Mouse (Mus musculus) midbrain, embryonic 16.5 days (tissue): ENCODE measurements around the gene Hmgb1. TPM values are rescaled to one million over a fixed set of nuclear protein-coding genes. Genes with fewer than 3 reads are reported as not detected.
A peak's percentile ranks its signal among the peaks of the same experiment; 100 is the strongest.

Experiments used
- ATAC-seq: fragments of 200-750 bp; cut with Nextera tagmentation; 2 replicates; pipeline ENCODE4 v1.8.0; 2017; ENCODE audit warnings: moderate TSS enrichment
- H3K27ac ChIP-seq: fragments of 300-500 bp; sonication (generic); 2 replicates; pipeline ENCODE4 v1.5.1; 2014; ENCODE audit warnings: mild to moderate bottlenecking, low read length, mixed read lengths
- H3K27me3 ChIP-seq: fragments of 300-500 bp; sonication (generic); 2 replicates; pipeline ENCODE4 v1.6.1; 2014; ENCODE audit warnings: low read depth, low read length, mixed read lengths; ENCODE audit not compliant: control insufficient read depth, insufficient read depth
- H3K36me3 ChIP-seq: fragments of 300-500 bp; sonication (generic); 2 replicates; pipeline ENCODE4 v1.6.1; 2014; ENCODE audit warnings: mild to moderate bottlenecking, low read length, moderate library complexity, mixed read lengths; ENCODE audit not compliant: control insufficient read depth, insufficient read depth
- H3K4me1 ChIP-seq: fragments of 300-500 bp; sonication (generic); 2 replicates; pipeline ENCODE4 v1.6.1; 2014; ENCODE audit warnings: mild to moderate bottlenecking, low read length, mixed read lengths; ENCODE audit not compliant: control insufficient read depth, insufficient read depth
- H3K4me2 ChIP-seq: fragments of 300-500 bp; sonication (generic); 2 replicates; pipeline ENCODE4 v1.6.1; 2014; ENCODE audit warnings: mild to moderate bottlenecking, low read length, mixed read lengths
- H3K4me3 ChIP-seq: fragments of 300-500 bp; sonication (generic); 2 replicates; pipeline ENCODE4 v1.5.1; 2014; ENCODE audit warnings: low read depth, mild to moderate bottlenecking, low read length, moderate library complexity, mixed read lengths
- H3K9ac ChIP-seq: fragments of 300-500 bp; sonication (generic); 2 replicates; pipeline ENCODE4 v1.6.1; 2014; ENCODE audit warnings: low read depth, low read length, mixed read lengths
- H3K9me3 ChIP-seq: fragments of 300-500 bp; sonication (generic); replicated peaks from 2 replicates; pipeline ENCODE4 v1.6.1; 2014; ENCODE audit warnings: mild to moderate bottlenecking, low read length, mixed read lengths; ENCODE audit not compliant: control insufficient read depth, poor library complexity, severe bottlenecking
- WGBS: fragments of 180-500 bp; shearing (Covaris S2); extraction: QIAGEN DNeasy Blood & Tissue Kit; methylation state at CpG from one replicate; pipeline ENCODE4 v1.1.7; 2014; 5-methylcytosine and 5-hydroxymethylcytosine counted together
- polyA plus RNA-seq: library from polyadenylated mRNA; unstranded; fragments of >200 nt; fragmentation: Nextera tagmentation; extraction: Ambion mirVana; gene quantifications from 2 replicates; pipeline ENCODE4 v1.2.1, GENCODE M21; 2015

Gene Hmgb1
- polyA plus RNA-seq, 1 experiment from 2014 or later: 696 TPM

DNA sequence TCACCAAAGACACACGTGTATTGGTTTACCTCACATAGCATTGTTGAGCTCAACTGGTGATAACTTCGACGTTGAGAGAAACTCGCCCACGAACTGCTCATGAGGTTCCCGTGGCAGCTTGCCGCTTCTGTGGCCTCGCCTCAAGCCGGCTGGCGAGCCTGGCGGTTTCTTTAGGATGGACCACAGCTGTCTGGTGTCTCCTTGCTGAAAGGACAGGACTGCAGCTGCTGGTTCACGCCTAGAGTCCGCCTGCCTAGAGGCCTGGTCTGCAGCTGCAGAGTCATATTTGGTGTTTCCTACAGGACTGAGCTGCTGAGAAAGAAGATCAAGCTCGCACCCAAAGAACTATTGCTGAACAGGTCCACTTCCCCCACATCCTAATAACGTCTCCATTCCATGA is 55.8 kb downstream of the Hmgb1 start:
- WGBS: 91% methylated on average over 15 of the region's 15 CpGs
- no peak overlapping the region for H3K9ac ChIP-seq

DNA sequence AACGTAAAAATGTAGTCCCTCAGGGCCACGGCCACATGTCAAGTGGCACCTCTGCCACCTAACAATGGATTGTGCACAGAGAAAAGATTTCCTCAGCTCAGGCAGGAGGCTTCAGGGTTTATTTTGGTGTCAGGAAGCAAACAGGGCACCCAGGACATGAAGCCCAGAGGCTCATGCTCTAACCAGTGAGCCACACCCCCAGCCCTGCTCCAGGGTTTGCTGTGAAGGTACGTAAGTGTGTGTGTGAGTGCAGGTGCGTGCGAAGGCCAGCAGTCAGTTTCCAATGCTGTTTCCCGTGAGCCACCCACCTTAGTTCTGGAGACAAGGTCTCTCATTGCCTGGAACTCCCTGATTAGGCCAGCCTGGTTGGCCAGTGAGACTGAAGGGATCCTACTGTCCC is 60.5 kb downstream of the Hmgb1 start:
- Histone ChIP-seq H3K9ac (no peak overlapping the region), H3K4me3 (no peak overlapping the region), H3K9me3 (no peaks in the 10 kb centered on the region; the same call in 1 of the 2 replicates), H3K27me3 (no peaks in the 10 kb centered on the region), H3K36me3 (no peaks in the 10 kb centered on the region), H3K27ac (no peak overlapping the region), H3K4me2 (no peak overlapping the region), H3K4me1 (no peaks in the 10 kb centered on the region)
- no peak for ATAC-seq
- WGBS: 94% methylated on average over 6 of the region's 6 CpGs

More for the DNA sequence above, 55.8 kb downstream of the Hmgb1 start:
- Histone ChIP-seq H3K4me2 (no peak overlapping the region), H3K27me3 (no peaks in the 10 kb centered on the region), H3K4me1 (no peaks in the 10 kb centered on the region), H3K27ac (no peak overlapping the region), H3K9me3 (no peaks in the 10 kb centered on the region), H3K4me3 (no peak overlapping the region), H3K36me3 (no peaks in the 10 kb centered on the region)
- ATAC-seq: no peak

DNA sequence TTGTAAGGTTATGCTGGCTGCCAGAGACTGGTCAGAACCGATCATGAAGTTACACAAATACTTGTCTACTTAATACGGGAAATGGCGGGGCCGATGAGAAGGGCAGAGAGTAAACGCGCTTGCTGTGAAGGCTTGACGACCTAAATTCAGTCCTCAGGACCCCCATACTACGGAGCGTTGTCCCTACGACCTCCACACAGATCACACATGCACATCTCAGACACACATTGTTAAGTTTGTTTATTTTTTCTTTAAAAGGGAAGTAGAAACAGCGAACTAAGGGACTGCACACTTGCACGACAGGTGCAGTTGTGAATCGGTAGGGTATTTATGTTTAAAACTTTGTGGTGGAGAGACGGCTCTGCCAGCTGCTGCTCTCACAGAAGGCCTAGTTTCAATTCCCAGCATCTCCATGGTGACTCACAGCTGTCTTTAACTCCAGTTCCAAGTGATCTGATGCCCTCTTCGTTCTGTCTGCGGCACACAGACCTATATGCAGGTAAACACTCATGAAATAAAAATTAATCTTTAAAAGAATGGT is 64.9 kb downstream of the Hmgb1 start:
- ATAC-seq: no peak
- no peak overlapping the region for H3K27ac ChIP-seq
- no peak overlapping the region for H3K9ac ChIP-seq
- no peaks in the 10 kb centered on the region; the same call in 1 of the 2 replicates for H3K9me3 ChIP-seq
- H3K27me3 ChIP-seq: no peaks in the 10 kb centered on the region
- no peak overlapping the region for H3K4me3 ChIP-seq
- H3K36me3 ChIP-seq: no peaks in the 10 kb centered on the region
- WGBS: 90% methylated on average over 16 of the region's 16 CpGs
- H3K4me1 ChIP-seq: peaks cover 4% of the 10 kb centered on the region
- H3K4me2 ChIP-seq: no peak overlapping the region

DNA sequence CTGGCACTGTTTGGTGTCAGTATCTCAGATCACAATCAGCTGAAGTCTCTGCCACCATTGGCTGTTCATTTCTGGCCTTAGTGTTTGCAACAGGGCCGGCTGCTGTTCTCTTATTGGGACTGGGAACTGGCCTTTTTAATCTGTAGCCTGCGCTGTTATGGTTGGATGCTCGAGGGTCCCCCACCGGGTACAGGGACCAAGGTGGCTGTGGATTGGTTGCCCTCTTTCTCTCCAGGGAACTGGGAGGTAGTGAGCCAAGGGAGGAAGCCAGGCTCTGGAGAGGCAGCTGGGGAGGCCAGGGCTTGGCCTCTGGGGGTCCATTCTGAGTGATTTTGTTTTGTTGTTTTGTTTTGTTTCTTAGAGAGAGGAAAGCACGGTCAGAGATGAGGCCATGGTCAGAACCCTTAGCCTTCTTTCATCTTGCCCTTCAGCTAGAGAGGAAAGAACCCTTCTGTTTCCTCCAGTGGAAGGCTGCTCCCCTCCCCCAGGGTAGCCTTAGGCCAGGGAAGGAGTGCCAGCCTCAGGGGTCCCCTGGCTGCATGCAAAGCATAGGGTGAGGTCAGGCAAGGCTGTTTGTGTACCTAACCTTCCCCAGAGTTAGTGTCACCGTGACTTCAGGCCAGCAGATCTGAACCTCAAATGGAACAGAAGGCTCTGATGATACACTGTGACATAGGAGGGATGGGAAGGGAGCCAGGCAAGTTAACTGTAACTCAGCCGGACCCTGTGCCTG is 66.3 kb downstream of the Hmgb1 start:
- 24% methylated on average over 7 of the region's 7 CpGs for WGBS
- no peaks in the 10 kb centered on the region for H3K27me3 ChIP-seq
- H3K9me3 ChIP-seq: no peaks in the 10 kb centered on the region; the same call in 1 of the 2 replicates
- no peak overlapping the region for H3K4me2 ChIP-seq
- H3K27ac ChIP-seq: no peak overlapping the region
- no peaks in the 10 kb centered on the region for H3K36me3 ChIP-seq
- peaks cover 7% of the 10 kb centered on the region for H3K4me1 ChIP-seq
- no peak for ATAC-seq
- no peak overlapping the region for H3K4me3 ChIP-seq
- no peak overlapping the region for H3K9ac ChIP-seq

DNA sequence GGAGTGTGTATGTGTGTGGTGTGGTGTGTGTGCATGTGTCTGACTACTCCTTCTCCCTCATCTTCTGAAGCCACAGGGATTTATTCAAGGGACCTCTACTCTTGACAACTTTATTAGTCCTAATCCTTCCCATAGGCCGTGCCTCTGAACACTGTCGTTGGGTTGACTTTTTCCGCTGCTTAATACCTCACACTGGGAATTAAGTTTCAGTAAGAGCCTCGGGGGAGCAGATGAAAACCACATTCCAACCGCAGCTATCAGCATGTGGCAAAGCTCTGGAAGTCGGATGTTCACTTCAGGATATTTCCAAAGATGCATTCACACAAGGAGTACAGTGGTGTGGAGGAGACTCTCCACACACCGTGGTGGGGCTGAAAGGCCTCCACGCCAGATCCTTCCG is 69.7 kb downstream of the Hmgb1 start:
- Histone ChIP-seq H3K9me3 (no peaks in the 10 kb centered on the region; the same call in 1 of the 2 replicates), H3K36me3 (no peaks in the 10 kb centered on the region), H3K4me3 (no peak overlapping the region), H3K9ac (no peak overlapping the region), H3K27ac (no peak overlapping the region; the same call in 1 of the 2 replicates), H3K4me1 (peaks cover 7% of the 10 kb centered on the region), H3K4me2 (no peak overlapping the region), H3K27me3 (no peaks in the 10 kb centered on the region)
- 45% methylated on average over 9 of the region's 9 CpGs for WGBS
- no peak for ATAC-seq

DNA sequence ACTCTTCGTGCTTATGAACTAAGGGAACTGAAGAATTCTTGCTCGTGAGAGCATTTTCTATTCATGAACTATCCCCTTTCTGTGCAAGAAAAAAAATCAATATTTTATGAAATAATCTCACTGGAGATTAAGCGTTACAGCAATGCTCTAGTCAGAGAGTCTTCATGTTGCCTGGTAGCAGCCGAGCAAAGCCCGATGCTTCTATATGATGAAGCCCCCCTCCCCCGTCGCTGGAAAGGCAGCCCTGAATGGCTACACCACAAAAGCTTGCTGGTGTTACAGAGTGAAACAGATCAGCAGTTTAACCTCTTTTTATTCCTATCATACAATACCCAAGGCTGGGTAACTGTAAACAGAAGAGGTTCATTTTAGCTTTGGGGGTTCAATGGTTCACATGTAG is 70.3 kb downstream of the Hmgb1 start:
- Histone ChIP-seq H3K4me2 (no peak overlapping the region), H3K4me3 (no peak overlapping the region), H3K36me3 (no peaks in the 10 kb centered on the region), H3K27me3 (no peaks in the 10 kb centered on the region), H3K9ac (no peak overlapping the region), H3K9me3 (no peaks in the 10 kb centered on the region; the same call in 1 of the 2 replicates), H3K4me1 (peaks cover 7% of the 10 kb centered on the region), H3K27ac (no peak overlapping the region)
- 41% methylated on average over 7 of the region's 7 CpGs for WGBS
- ATAC-seq: no peak; the same call in 1 of the 2 replicates

DNA sequence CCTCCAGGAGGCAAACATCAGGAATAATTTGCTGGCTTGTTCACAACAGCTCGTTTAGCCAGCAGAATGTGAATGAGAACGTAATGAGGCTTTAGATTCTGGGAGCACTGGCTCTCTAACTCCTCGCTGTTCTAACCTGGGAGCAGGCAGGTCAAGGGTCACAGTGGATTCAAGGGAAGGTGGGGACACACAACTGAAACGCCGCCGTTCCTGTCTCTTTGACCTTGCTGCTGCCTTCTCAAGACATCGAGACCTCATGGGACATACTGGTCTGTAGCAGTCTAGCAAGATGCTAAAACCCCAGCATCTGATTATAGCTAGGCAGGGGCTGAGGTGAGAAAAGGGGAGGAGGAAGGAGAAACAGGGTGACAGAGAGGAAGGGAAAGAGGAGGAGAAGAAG is 70.8 kb downstream of the Hmgb1 start:
- Histone ChIP-seq H3K36me3 (no peaks in the 10 kb centered on the region), H3K4me3 (no peak overlapping the region), H3K9me3 (no peaks in the 10 kb centered on the region), H3K27ac (no peak overlapping the region), H3K9ac (no peak overlapping the region), H3K27me3 (no peaks in the 10 kb centered on the region), H3K4me1 (peaks cover 7% of the 10 kb centered on the region), H3K4me2 (no peak overlapping the region)
- 73% methylated on average over 7 of the region's 7 CpGs for WGBS
- no peak for ATAC-seq

DNA sequence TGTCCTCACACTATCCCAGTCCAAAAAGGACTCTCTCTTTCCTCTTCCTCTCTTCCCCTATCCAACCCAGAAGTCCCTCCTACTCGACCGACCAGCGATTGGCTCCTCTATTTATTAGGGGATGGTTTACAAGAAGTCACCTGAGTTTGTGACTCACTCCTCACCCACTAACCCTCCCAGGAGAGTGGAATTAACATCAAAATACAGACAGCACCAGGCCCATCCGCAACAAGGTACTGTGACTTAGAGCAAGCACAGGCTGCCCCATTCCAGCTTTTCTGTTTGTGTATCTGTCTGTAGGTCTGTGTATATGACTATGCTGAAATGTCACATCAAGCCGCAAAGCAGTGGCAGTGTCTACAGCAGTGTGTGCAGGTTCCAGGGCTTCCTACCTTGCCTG is 71.7 kb downstream of the Hmgb1 start:
- no peak overlapping the region for H3K4me2 ChIP-seq
- H3K4me1 ChIP-seq: peaks cover 7% of the 10 kb centered on the region
- H3K9me3 ChIP-seq: no peaks in the 10 kb centered on the region
- no peak overlapping the region for H3K9ac ChIP-seq
- 89% methylated on average over 5 of the region's 5 CpGs for WGBS
- ATAC-seq: no peak
- H3K4me3 ChIP-seq: no peak overlapping the region
- no peaks in the 10 kb centered on the region for H3K27me3 ChIP-seq
- no peak overlapping the region for H3K27ac ChIP-seq
- no peaks in the 10 kb centered on the region for H3K36me3 ChIP-seq

DNA sequence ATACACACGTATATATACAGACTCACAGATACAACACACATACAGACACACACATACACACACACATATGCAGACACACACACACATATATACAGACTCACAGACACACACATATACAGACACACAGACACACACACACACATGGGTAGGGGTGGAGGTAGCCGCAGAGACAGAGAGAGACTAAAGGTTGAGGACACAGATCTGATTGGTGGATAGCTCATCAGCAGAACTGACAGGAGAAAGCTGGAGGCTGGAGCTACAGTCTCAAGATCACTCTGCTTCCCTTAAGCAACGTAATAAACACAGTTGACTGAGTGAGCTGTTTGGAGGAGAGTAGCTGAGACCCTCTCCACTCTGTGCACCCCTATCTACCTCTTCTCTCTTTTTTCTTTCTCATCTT is 75.1 kb downstream of the Hmgb1 start:
- Histone ChIP-seq H3K27me3 (no peaks in the 10 kb centered on the region), H3K36me3 (no peaks in the 10 kb centered on the region), H3K27ac (no peak overlapping the region), H3K9me3 (no peaks in the 10 kb centered on the region), H3K9ac (no peak overlapping the region), H3K4me3 (no peak overlapping the region), H3K4me1 (peaks cover 3% of the 10 kb centered on the region; the same call in 1 of the 2 replicates), H3K4me2 (no peak overlapping the region)
- 87% methylated on average over 3 of the region's 3 CpGs for WGBS
- ATAC-seq: 0 out of 2 replicates have a peak, but pooled peaks have one; percentile 25
